Mouse (Mus musculus): Measurements from ENCODE around the gene Taok1.
A peak's percentile ranks its signal among the peaks of the same experiment; 100 is the strongest.
"Not testable (repeated sequence)": the region's sequence is repeated elsewhere in the genome, so short reads cannot be mapped to it uniquely, and the experiment has no call there.

Taok1 gene

DNA sequence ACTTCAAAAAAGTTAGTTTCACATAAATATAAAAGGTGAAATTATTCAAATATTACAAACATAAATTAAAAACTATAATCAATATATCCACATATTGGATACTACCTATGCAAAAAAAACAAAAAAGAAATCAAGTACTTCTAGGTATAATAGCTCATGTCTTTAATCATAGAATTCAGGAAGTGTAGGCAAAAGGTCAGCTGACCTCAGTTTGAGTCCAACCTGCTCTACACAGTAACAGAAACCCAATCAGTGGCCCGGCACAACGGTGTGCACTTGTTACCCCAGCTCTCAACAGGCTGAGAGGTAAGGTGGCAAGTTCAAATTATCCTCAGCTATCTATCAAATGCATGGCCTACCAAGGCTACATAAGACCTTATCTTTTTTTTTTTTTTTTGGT lies 16.8 kb downstream of the Taok1 start:
- ATAC-seq (ENCODE audit: insufficient number of reproducible peaks, low FRiP score, low TSS enrichment) = no peak

DNA sequence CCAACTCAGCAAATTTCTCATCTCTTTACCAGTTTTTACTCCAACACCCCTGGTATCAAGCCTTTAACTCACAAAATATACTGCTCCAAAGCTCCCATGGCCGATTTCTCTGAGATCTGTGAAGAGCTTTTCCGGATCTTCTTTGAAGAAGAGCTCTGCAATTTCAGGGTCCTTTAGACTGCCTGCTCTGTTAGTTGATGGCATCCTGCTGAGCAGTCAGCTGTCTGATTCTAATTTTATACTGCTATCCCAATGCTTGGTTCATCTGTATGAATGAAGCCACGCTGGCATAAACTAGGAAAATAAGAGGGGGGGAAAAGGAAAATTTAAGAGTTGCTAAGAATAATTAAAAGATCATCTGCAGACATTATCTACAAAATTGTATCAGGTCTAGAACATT lies 22.4 kb downstream of the Taok1 start:
- ATAC-seq (ENCODE audit: insufficient number of reproducible peaks, low FRiP score, low TSS enrichment) = peak; percentile 72; the same call in 1 of the 2 replicates

DNA sequence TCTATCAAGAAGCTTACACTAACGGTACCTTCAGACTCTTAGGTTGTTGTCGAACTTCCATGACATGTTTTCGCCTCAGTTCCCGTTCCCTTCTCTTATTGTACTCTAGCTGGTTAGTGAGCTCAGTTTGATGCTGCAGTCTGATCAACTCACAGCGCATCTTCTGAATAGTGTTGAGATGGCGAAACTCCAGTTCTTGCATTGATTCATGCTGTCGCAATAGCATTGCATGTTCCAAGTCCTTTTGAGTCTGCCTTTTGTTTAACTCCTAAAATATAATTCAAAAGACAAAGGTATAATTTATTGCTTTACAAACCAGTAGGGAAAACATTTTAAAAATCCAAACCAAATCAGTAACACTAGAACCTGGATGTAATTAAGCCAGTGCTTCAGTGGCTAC lies 62.4 kb downstream of the Taok1 start:
- no peak for ATAC-seq (ENCODE audit: insufficient number of reproducible peaks, low FRiP score, low TSS enrichment)

DNA sequence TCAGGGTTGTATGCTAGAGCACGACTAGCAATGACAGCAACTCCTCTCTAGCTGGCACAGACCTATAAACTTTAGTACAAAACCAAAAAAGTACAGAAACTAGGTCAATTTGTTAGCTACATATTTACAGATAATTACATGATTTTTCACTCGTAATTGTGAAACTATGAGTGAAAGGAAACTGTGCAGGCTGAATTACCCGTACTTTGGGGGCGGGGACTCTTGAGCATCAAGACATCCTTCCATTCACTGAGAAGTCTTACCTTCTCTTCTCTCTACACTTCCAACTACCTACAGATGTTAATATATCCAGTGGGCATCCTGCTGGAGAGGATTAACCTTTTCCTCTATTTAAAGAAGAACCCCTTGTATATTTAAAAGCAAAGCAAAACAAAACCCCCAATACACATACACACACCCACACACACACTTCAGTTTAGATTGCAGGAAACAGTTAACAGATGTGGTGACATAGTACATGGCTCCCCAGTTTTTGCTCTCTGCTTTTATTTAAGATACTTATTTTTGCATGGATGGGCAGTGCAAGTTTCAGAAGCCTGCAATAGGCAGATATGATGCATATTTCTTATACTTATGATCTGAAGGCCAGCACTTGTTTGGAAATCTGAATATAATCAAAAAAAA lies 75.3 kb downstream of the Taok1 start:
- ATAC-seq (ENCODE audit: insufficient number of reproducible peaks, low FRiP score, low TSS enrichment) = no peak

DNA sequence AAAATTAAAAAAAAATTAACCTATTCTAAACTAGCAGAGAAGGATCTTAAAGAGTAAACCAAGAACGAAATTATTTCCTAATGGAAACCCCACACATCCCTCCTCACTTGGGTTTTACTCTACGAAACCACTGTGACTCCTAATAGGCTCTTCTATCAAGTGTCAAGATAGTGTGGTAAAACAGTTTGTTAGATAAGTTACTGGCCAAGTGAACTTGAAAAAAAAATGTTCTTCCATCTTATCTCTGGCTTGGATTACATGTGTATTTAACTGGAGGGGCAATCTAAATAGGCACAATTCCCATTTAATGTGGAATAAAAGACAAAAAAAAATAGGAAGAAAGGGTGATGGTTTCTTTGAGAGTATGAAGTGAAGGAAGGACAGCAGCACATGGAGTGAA lies 76.8 kb downstream of the Taok1 start:
- ATAC-seq (ENCODE audit: insufficient number of reproducible peaks, low FRiP score, low TSS enrichment) = no peak

DNA sequence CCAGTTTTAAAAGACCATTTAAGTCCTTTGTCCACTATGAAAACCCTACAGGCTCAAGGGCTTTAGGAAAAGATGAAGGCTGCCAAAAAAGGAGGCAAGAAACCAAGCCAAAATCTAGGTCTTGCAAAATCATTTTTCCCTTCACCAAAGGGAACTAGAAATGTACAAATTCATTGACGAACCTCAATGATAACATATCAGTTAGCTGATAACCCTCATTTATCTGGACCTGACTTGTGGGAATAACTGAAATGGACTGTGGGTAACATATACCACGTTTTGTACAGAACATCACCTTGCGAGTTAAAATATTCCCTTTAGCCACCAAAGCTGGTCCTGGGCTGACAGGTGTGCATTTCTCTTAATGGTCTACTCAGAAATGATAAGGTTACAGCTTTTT lies 78.0 kb downstream of the Taok1 start:
- ATAC-seq (ENCODE audit: insufficient number of reproducible peaks, low FRiP score, low TSS enrichment) = no peak

DNA sequence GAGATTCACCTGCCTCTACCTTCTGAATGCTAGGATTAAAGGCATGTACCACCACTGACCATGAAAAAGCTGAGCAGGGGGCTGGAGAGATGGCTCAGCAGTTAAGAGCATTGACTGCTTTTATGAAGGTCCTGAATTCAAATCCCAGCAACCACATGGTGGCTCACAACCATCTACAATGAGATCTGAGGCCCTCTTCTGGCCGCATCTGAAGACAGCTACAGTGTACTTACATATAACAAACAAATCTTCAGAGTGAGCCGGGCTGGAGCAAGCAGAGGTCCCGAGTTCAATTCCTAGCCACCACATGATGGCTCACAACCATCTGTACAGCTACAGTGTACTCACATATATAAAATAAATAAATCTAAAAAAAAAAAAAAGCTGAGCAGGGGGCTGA lies 79.2 kb downstream of the Taok1 start:
- not testable (repeated sequence) for ATAC-seq (ENCODE audit: insufficient number of reproducible peaks, low FRiP score, low TSS enrichment)

DNA sequence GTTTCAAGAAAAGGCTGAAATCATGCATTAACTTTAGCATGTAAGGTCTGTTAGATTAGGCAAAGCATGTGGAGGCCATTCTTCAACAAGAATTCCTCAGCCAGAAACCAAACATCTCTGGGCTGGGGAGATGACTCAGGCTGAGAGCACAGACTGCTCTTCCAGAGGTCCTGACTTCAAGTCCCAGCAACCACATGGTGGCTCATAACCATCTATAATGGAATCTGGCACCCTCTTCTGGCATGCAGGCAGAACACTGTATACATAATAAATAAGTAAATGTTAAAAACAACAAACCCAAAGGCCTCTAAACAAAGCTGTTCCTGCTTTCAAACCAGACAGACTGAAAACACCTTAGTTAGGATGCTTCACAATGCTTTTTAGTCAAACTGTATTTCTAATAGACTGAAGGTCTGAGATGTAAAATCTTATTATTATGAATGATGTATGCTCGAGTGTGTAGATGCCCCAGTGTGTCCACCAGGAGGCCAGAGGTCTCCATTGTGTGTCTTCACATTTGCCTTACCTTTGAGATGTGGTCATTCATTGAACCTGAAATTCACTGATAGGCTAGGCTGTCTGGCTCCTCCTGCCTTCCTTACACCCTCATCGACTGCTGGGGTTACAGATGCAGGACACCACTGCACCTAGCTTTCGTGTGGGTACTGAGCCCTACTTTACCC lies 81.7 kb downstream of the Taok1 start:
- no peak for ATAC-seq (ENCODE audit: insufficient number of reproducible peaks, low FRiP score, low TSS enrichment)

DNA sequence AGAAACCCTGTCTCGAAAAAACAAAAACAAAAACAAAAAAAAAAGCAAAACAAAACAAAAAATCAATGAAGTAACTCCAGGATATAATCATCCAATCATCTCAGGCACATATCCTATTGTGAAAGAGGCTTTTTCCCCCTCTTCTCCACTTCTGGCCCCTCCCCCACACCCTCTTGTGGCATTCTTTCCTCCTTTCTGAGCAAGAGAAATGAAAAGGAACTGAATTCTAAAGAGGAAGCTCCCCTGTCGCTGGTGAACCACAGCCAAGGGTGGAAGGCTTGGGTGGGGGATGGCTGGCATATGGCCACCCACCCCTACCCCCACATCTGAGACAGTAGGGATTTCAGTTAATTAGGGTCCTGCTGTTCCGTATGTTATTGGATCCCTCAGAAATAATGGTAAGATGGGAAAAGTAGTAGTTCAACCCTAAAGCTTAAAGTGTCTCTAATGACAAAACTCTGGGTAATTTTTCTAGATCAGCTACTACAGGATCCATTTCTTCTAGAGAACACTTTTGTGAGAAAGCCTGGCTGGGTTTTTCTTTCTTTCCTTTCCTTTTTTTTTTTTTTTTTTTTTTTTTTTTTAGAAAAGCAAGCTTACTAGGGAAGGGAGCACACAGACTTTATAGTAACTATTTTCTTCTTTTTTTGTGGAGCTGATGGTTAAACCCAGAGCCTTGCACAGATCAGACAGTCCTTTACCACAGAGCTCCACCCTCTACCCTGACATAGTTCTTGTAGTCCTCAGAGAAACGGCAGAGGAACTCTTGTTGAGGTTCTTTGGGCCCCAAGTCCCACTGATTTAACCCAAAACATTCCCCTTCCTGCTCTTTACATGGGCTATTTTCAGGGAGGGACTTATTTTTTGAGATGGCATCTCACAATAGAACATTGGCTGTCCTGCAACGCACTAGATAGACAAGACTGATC lies 86.8 kb downstream of the Taok1 start:
- ATAC-seq (ENCODE audit: insufficient number of reproducible peaks, low FRiP score, low TSS enrichment) = no peak

DNA sequence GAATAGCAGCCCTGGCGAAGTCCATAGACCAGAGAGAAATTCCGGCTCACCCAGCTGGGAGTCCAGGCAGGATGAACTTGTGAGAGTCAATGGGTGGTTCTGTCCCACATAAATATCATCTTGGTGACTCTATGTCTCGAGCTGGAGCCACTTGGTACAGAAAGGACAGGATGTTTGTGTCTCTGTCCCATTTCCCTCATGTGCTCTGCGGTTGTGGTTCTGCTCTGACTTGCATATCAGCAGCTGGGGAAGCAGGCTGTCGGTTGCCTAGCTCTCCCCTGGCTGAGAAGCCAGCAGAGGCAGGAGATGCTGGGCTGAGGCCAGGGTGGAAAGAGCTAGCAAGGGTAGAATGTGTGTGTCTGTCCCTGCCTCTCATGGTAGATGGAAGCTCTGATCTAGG lies 88.6 kb downstream of the Taok1 start, which contains the start of gene Gm10392:
Gm10392 (minus strand) TSS at position 156 of the 400 bp plus-strand sequence.
- ATAC-seq (ENCODE audit: insufficient number of reproducible peaks, low FRiP score, low TSS enrichment) = no peak

DNA sequence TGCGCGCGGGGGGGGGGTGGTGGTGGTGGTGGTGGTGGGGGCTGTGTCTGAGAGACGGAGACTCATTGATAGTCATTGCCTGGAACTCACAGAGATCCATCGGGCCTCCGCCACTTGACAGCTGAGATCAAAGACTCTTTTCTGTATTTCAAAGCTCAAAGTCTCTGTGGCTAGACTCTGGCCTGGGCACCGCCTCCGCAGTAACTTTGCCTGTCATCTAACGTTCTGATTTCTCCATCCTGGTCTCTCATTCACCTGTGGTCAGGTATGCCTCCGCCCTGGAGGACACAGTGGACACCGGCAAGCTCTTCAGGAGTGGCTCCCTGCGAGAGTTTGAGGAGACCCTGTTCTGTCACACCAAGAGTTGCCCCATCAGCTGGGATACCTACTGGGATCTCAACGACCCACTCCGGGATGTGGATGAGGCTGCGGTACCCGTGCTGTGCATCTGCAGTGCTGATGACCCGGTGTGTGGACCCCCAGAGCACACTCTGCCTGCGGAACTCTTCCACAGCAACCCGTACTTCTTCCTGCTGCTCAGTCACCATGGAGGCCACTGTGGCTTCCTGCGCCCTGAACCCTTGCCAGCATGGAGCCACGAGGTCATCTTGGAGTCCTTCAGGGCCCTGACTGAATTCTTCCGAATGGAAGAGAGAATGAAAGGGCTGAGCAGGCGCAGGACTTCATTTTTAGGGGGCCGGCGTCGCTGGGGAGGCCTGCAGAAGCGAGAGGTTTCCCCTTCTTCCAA lies 89.4 kb downstream of the Taok1 start:
- ATAC-seq (ENCODE audit: insufficient number of reproducible peaks, low FRiP score, low TSS enrichment) = no peak

DNA sequence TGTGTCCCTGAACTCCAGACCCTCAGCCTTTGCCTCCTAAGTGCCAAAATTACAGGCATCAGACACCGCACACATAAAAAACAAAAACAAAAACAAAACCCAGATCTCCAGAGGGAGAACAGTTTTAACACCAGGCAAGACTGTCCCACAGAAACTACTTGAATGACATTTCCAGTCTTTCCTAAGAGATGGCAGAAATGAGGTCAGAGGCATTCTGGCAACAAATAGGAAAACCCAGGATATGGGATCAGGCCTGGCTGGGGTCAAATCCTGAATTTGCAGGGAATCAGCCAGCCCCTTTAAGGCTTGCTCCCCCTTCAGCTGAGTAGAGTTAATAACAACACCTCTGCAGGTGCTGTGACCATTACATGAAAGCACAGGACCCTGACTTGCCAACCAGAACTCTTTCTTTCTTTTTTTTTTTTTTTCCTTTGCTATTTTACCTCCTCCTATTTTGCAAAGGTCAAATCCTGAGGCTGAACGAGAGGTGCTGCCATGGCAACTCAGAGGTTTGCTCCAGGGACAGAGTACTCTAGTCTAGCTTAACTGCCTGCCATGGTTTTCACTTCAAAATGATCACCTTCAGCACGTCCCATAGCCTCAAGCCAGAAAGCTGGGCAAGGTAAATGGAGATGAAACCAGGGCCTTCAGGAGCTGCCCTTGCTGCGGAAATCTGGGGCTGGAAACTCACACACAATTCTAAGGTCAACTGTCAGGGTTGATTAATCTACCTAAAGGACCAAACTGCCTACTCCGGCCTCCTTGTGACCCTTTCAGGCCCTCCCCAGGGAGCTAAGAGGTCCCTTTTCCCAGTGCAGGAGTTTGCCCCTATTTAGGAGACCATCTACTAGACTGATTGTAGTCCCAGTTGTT lies 90.8 kb downstream of the Taok1 start:
- ATAC-seq (ENCODE audit: insufficient number of reproducible peaks, low FRiP score, low TSS enrichment) = no peak

DNA sequence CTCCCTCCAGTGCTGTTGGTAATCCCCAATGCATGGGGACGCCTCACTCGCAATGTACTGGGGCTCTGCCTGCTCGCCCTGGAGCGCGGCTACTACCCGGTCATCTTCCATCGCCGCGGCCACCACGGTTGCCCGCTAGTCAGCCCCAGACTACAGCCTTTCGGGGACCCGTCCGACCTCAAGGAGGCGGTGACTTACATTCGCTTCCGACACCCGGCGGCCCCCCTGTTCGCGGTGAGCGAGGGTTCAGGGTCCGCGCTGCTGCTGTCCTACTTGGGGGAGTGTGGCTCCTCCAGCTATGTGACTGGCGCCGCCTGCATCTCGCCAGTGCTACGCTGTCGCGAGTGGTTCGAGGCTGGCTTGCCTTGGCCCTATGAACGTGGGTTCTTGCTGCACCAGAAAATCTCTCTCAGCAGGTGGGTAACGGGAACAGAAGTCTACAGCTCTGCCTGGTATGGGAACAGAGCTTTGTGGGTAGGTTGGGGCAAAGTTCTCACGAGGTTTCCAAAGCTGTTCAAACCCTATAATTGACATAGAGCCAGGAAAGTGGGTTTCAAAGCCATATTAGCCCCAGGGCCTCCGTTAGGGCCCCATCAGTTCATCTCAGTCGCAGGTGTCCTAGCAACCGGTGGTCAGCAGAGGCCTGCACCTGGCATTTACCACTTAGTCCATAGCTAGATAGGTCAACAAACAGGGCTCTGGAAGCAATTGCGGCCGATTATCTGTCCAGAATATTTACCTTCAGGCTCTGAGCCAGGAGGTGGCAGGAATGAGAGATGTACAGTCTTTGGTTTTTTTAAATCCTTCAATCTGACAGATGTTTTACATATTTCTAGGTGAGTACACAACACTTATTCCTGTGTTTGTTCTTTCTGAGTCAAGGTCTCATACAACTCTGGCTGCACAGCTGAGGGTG lies 91.7 kb downstream of the Taok1 start, which contains the start of gene Trp53i13:
Trp53i13 (minus strand) TSS at position 344 of the 916 bp plus-strand sequence.
- ATAC-seq (ENCODE audit: insufficient number of reproducible peaks, low FRiP score, low TSS enrichment) = no peak

DNA sequence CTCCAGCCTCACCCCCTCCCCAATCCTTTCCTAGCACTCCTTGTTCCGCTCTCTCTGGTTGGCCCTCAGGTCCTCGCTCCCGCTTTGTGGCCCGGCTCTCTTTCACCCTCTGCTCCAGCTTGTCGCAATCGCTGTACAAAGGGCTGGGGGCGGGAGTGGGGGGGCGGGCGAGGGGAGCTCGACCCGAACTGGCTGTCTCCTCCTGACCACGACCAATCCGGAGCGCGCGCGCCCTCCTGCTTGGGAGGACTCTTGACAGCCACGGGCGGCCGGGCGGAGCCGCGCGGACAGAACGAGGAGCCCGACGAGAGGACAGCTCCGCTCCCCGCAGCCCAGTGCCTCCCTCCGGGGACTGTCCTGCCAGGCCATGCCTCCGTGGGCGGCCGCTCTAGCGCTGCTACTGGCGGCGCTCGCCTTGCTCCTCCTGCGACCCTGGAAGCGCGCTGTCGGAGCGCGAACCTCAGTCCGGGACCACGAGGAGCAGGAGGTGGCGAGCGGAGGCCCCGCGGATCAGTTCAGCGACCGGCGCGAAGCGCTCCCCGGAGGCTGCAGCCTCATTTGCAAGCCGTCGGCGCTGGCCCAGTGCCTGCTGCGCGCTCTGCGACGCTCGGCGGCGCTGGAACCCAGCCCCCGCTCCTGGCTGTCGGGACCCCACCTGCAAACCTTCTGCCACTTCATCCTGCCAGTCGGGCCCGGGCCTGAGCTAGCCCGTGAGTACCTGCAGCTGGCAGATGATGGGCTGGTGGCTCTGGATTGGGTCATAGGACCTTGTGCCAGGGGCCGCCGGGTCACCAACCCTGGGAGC lies 92.6 kb downstream of the Taok1 start, which contains the start of gene Abhd15:
Abhd15 (plus strand) TSS at position 290 of the 805 bp plus-strand sequence.
- ATAC-seq (ENCODE audit: insufficient number of reproducible peaks, low FRiP score, low TSS enrichment) = peak; percentile 42; the same call in 1 of the 2 replicates

DNA sequence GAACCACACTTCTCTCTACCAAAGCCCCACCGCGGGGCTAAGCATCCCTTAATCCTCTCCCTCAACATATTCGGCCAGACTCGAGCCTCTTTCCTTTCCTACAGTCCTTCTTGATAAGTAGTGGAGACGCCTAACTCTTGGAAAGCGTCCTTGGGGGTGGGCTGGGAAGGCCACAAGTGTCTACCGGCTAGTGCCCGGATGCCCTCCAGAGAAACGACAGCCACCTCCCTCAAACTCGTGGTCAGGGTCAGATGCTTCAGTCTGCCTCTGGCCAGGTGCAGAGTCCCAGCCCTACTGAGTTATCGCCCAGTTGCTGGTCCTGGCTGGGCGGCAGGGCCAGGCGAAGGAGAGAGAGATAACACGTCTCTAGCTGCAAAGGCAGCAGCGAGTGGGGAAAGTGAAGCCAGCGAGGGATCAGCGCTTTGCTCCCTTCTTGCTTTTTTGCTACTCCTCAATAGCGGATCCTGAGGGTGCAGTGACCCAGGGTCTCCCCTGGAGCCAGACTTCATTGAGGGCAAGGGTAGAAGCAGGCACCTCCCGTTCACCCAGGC lies 93.3 kb downstream of the Taok1 start:
- ATAC-seq (ENCODE audit: insufficient number of reproducible peaks, low FRiP score, low TSS enrichment) = no peak

DNA sequence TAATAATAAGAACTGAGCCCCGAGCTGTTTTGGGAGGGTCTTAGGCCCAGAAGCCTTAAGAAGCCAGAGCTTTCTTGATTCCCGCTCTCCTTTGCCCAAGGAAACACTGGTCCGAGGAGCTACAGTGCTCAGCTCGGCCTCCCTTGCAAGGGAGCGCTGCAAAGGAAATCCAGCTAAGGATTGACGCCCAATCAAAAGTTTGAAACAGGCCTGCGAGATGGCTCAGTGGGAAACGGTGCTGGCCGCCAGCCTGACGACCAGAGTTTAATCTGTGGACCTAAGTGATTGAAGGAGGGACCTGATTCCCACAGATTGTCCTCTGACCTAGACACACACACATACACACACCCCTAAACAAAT lies 93.8 kb downstream of the Taok1 start:
- ATAC-seq (ENCODE audit: insufficient number of reproducible peaks, low FRiP score, low TSS enrichment) = no peak
